ENCODE assay signal across 26 mouse cellular contexts in the genomic region with DNA sequence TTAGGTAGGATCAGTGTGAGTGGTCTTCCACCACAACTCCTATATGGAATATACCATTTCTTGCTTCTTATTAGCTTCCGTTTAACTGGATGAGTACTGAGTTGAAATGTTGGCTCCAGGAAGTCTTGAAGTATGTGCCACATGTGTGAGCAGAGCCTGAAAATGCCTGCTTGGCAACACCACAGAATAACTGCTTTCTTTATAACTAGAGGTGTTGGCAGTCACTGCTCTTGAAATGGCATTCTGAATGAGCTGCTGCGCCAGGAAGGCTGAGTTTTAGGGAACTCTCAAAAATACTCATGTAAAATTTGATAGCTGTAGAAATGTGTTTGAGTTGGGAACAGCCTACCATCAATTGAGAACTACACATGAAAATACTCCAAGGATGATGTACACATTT.
"Had no signal": no experiment of that assay in that cellular context is flagged by ENCODE, and none has a peak within 500 bp of the region (broad histone marks: within the 10 kb centered on the region; RNA-seq: fewer than 3 reads in every experiment).

No protein-coding gene starts in this region.

- H3K9ac ChIP-seq: liver, embryonic 12.5 days; liver, embryonic 15.5 days; lung, embryonic 15.5 days; midbrain, embryonic 13.5 days; neural tube, embryonic 13.5 days had no signal

- H3K9me3 ChIP-seq: liver, embryonic 12.5 days; liver, embryonic 15.5 days; lung, embryonic 15.5 days; megakaryocyte, embryonic 14.5 days; midbrain, embryonic 10.5 days; midbrain, embryonic 13.5 days; neural tube, embryonic 13.5 days had no signal

- H3K4me1 ChIP-seq: liver, embryonic 12.5 days; liver, embryonic 15.5 days; lung, embryonic 15.5 days; megakaryocyte, embryonic 14.5 days; midbrain, embryonic 10.5 days; midbrain, embryonic 13.5 days; neural tube, embryonic 13.5 days had no signal

- H3K4me2 ChIP-seq: liver, embryonic 12.5 days; liver, embryonic 15.5 days; lung, embryonic 15.5 days; midbrain, embryonic 13.5 days; neural tube, embryonic 13.5 days had no signal

- H3K4me3 ChIP-seq: layer of hippocampus, adult 2 months; left cerebral cortex, adult 2 months; liver, embryonic 12.5 days; liver, embryonic 15.5 days; lung, embryonic 15.5 days; megakaryocyte, embryonic 14.5 days; midbrain, embryonic 10.5 days; midbrain, embryonic 13.5 days; myocyte; neural tube, embryonic 13.5 days had no signal

- DNase-seq: kidney, adult 18-20 months; kidney, adult 9 months; kidney, postnatal 14 days; layer of hippocampus, adult 9-11 months; liver; lung, adult 18-20 months; lung, postnatal 10 days; lung, postnatal 36 days; retina, postnatal 1 day; right cerebral cortex, postnatal 14 days; right cerebral cortex, postnatal 4 days; thymus, adult 2 months; thymus, postnatal 14 days; thymus, postnatal 4 days had no signal

- H3K27me3 ChIP-seq: liver, embryonic 12.5 days; liver, embryonic 15.5 days; lung, embryonic 15.5 days; megakaryocyte, embryonic 14.5 days; midbrain, embryonic 13.5 days; neural tube, embryonic 13.5 days had no signal

- ATAC-seq: liver, embryonic 12.5 days; midbrain, embryonic 13.5 days; midbrain, embryonic 16.5 days had no signal

- H3K27ac ChIP-seq: layer of hippocampus, adult 2 months; left cerebral cortex, adult 2 months; liver, embryonic 12.5 days; liver, embryonic 15.5 days; lung, embryonic 15.5 days; midbrain, embryonic 10.5 days; midbrain, embryonic 13.5 days; neural tube, embryonic 13.5 days; stomach, postnatal 0 days had no signal

- H3K36me3 ChIP-seq: liver, embryonic 12.5 days; liver, embryonic 15.5 days; lung, embryonic 15.5 days; midbrain, embryonic 10.5 days; midbrain, embryonic 13.5 days; neural tube, embryonic 13.5 days had no signal
